Comparison of ENCODE assay signal across 21 mouse cellular contexts in the genomic region with DNA sequence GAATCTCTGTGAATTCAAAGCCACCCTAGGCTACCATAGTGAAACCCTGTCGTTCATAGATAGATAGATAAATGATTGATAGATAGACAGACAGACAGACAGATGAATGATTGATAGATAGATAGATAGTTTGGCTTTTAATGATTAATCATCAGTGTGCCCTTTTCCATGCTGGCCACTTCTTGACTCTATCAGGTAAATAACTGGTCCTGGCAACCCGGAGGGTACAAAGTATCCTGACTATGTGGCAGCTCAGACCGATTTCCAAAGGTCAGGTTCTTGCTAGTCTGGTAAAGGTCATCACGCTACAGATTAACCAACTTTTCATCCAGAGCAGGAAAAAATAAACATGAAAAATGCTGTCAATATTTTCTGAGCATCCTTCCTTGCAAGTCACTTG. TPM values are rescaled to one million over a fixed set of nuclear protein-coding genes. Genes with fewer than 3 reads are reported as not detected.
DNase-seq lines count a peak whose midpoint lies in the region; ATAC-seq and TF ChIP-seq lines count a peak whose summit lies in the region.
"Had no signal": no experiment of that assay in that cellular context is flagged by ENCODE, and none has a peak within 500 bp of the region (broad histone marks: within the 10 kb centered on the region; RNA-seq: fewer than 3 reads in every experiment).

No protein-coding gene starts in this region.

- no peak for ATAC-seq in liver, embryonic 12.5 days
- peak; percentile 46; the same call in 1 of the 2 replicates for ATAC-seq in liver, embryonic 15.5 days (ENCODE audit: insufficient read depth)
- ATAC-seq: activated CD4-positive, CD25-positive, alpha-beta regulatory T cell, adult 4 months; CD4-positive, CD25-positive, alpha-beta regulatory T cell, adult 4 months; hindbrain, embryonic 16.5 days had no signal

- H3K9ac ChIP-seq in liver, embryonic 12.5 days = no peak overlapping the region
- no peak overlapping the region for H3K9ac ChIP-seq in liver, embryonic 15.5 days
- H3K9ac ChIP-seq: forebrain, embryonic 12.5 days; heart, embryonic 15.5 days; lung, embryonic 14.5 days had no signal

- WGBS in liver, embryonic 12.5 days (ENCODE audit: insufficient replicate concordance) = 72% methylated on average over 4 of the region's 4 CpGs
- WGBS in liver, embryonic 15.5 days (ENCODE audit: insufficient replicate concordance) = 66% methylated on average over 4 of the region's 4 CpGs
- 91% methylated on average over 4 of the region's 4 CpGs for WGBS in embryonic facial prominence, embryonic 10.5 days

- 0 out of 2 replicates have a peak overlapping the region, but pooled peaks have one; percentile 10 for H3K27ac ChIP-seq in gastrocnemius, adult 2 months
- no peak overlapping the region for H3K27ac ChIP-seq in liver, embryonic 12.5 days
- peak overlapping the region; percentile 42; the same call in 1 of the 2 replicates for H3K27ac ChIP-seq in liver, embryonic 15.5 days (replicated peaks)
- H3K27ac ChIP-seq in embryonic facial prominence, embryonic 10.5 days (replicated peaks) = no peak overlapping the region
- H3K27ac ChIP-seq: forebrain, embryonic 12.5 days; heart, adult 2 months; heart, embryonic 15.5 days had no signal

- no peak for TF ChIP-seq CTCF in gastrocnemius, adult 2 months (IDR thresholded peaks at IDR 0.05)

- no peak for DNase-seq in gastrocnemius, adult 2 months
- DNase-seq in gastrocnemius, postnatal 25 days = no peak
- peak; percentile 28 for DNase-seq in liver
- DNase-seq in embryonic facial prominence, embryonic 10.5 days (ENCODE audit: low spot score) = no peak
- no peak for DNase-seq in thymus, postnatal 10 days (ENCODE audit: low spot score in 2 of 2)
- DNase-seq: adrenal gland, postnatal 25 days; cerebellum, adult 18-20 months; gastrocnemius, postnatal 10 days; heart, adult 2 months; lung, embryonic 14.5 days; lung, postnatal 4 days; right cerebral cortex, postnatal 25 days; thymus, postnatal 14 days had no signal

- H3K4me3 ChIP-seq in gastrocnemius, adult 2 months = no peak overlapping the region
- no peak overlapping the region for H3K4me3 ChIP-seq in liver, embryonic 12.5 days
- no peak overlapping the region for H3K4me3 ChIP-seq in liver, embryonic 15.5 days (replicated peaks)
- H3K4me3 ChIP-seq in embryonic facial prominence, embryonic 10.5 days = no peak overlapping the region
- H3K4me3 ChIP-seq: forebrain, embryonic 12.5 days; heart, adult 2 months; heart, embryonic 15.5 days had no signal

- intact Hi-C loops in gastrocnemius, adult 2 months (cut with DNase I) = no loop called here

- 0 out of 2 replicates have a peak, but pooled peaks cover 4% of the 10 kb centered on the region for H3K9me3 ChIP-seq in liver, embryonic 12.5 days (replicated peaks)
- no peaks in the 10 kb centered on the region for H3K9me3 ChIP-seq in liver, embryonic 15.5 days (replicated peaks)
- no peaks in the 10 kb centered on the region for H3K9me3 ChIP-seq in embryonic facial prominence, embryonic 10.5 days
- H3K9me3 ChIP-seq: forebrain, embryonic 12.5 days; heart, embryonic 15.5 days had no signal

- peaks cover 60% of the 10 kb centered on the region for H3K36me3 ChIP-seq in liver, embryonic 12.5 days
- peaks cover 41% of the 10 kb centered on the region for H3K36me3 ChIP-seq in liver, embryonic 15.5 days (replicated peaks)
- H3K36me3 ChIP-seq in embryonic facial prominence, embryonic 10.5 days (replicated peaks) = peaks cover 60% of the 10 kb centered on the region

- peaks cover 46% of the 10 kb centered on the region for H3K4me1 ChIP-seq in liver, embryonic 12.5 days
- H3K4me1 ChIP-seq in liver, embryonic 15.5 days (replicated peaks) = peaks cover 22% of the 10 kb centered on the region
- peaks cover 10% of the 10 kb centered on the region for H3K4me1 ChIP-seq in embryonic facial prominence, embryonic 10.5 days

- H3K4me2 ChIP-seq in liver, embryonic 12.5 days = no peak overlapping the region
- no peak overlapping the region for H3K4me2 ChIP-seq in liver, embryonic 15.5 days
- H3K4me2 ChIP-seq: forebrain, embryonic 12.5 days; heart, embryonic 15.5 days; lung, embryonic 14.5 days had no signal

- no peaks in the 10 kb centered on the region for H3K27me3 ChIP-seq in liver, embryonic 12.5 days (replicated peaks)
- H3K27me3 ChIP-seq in liver, embryonic 15.5 days = no peaks in the 10 kb centered on the region
- no peaks in the 10 kb centered on the region for H3K27me3 ChIP-seq in embryonic facial prominence, embryonic 10.5 days (replicated peaks; ENCODE audit: low read depth, poor library complexity, severe bottlenecking)
- H3K27me3 ChIP-seq: forebrain, embryonic 12.5 days; heart, embryonic 15.5 days had no signal

RNA-seq across cellular contexts. Expression of a gene that starts 29.7 kb away (rescaled TPM):
- 1 to 10 TPM; 7.2 to 8.3 TPM for total RNA-seq in gastrocnemius, adult 2 months (2021)
- 10 to 100 TPM in 1 of 2 experiments, 1 to 10 TPM in 1; 7.2 to 12.6 TPM for total RNA-seq in gastrocnemius, postnatal 25 days (2021)
- 0.10 and 0.23 TPM in 2 replicates for polyA plus RNA-seq in liver, embryonic 12.5 days (2016; fragmentation: Nextera tagmentation; extraction: Ambion mirVana)
- polyA plus RNA-seq in liver, embryonic 15.5 days (2015; fragmentation: Nextera tagmentation; extraction: Ambion mirVana) = 0.09 and 0.17 TPM in 2 replicates
- 0.05 and 0.38 TPM in 2 replicates for polyA plus RNA-seq in embryonic facial prominence, embryonic 10.5 days (2016; fragmentation: Nextera tagmentation; extraction: Ambion mirVana)
- total RNA-seq: hematopoietic stem cell, adult 5-6 weeks had no signal
- polyA plus RNA-seq: activated CD4-positive, CD25-positive, alpha-beta regulatory T cell, adult 4 months; CD4-positive, CD25-positive, alpha-beta regulatory T cell, adult 4 months had no signal

Comparison
In these comparisons a context has a peak if more than half of its experiments do, and no peak if none do; other contexts are left out.
1. H3K27ac ChIP-seq: peak in gastrocnemius, adult 2 months (single experiment) and liver, embryonic 15.5 days (single experiment); none in liver, embryonic 12.5 days (single experiment) and embryonic facial prominence, embryonic 10.5 days (single experiment).